Mouse (Mus musculus) frontal cortex, adult 2 months (tissue): ENCODE data around the gene Gps2. TPM values are rescaled to one million over a fixed set of nuclear protein-coding genes. Genes with fewer than 3 reads are reported as not detected.

Experiments used
- DNase-seq, 2 experiments: peaks; one replicate each; pipeline ENCODE4 v3.0.0; 2022; ENCODE audit warnings: low spot score in 1 of 2; ENCODE audit errors: extremely low spot score in 1 of 2
- polyA plus RNA-seq: library from polyadenylated mRNA; depleted of rRNA; stranded (reverse); fragments of >200 nt; gene quantifications from 2 replicates; pipeline ENCODE4 v1.2.3, GENCODE M21; 2012

Gene Gps2
- polyA plus RNA-seq, 1 experiment = 64.6 TPM

GRCm38 (mm10) chr11:69934681-69935080 lies 21.0 kb downstream of the Gps2 start:
- DNase-seq = no peak

- peak; percentile 75 to 87 for DNase-seq
Measured at GRCm38 (mm10) chr11:69935137-69935879, 21.6 kb downstream of the Gps2 start, which contains the start of gene Ybx2. Gene Ybx2 (plus strand): TSS chr11:69935796.

GRCm38 (mm10) chr11:69936156-69936555 lies 22.5 kb downstream of the Gps2 start:
- DNase-seq = no peak

GRCm38 (mm10) chr11:69936714-69937347 lies 23.1 kb downstream of the Gps2 start:
- no peak for DNase-seq

- DNase-seq = no peak
Measured at GRCm38 (mm10) chr11:69937385-69937784, 23.7 kb downstream of the Gps2 start.

- no peak for DNase-seq
Measured at GRCm38 (mm10) chr11:69937834-69938233, 24.1 kb downstream of the Gps2 start.

GRCm38 (mm10) chr11:69938401-69938979 lies 24.8 kb downstream of the Gps2 start:
- DNase-seq = no peak

- no peak for DNase-seq
Measured at GRCm38 (mm10) chr11:69939181-69939580, 25.5 kb downstream of the Gps2 start.

GRCm38 (mm10) chr11:69939731-69940130 lies 26.0 kb downstream of the Gps2 start:
- no peak for DNase-seq

- no peak for DNase-seq
Measured at GRCm38 (mm10) chr11:69940962-69941361, 27.3 kb downstream of the Gps2 start.

GRCm38 (mm10) chr11:69945216-69945615 lies 31.5 kb downstream of the Gps2 start:
- no peak for DNase-seq

GRCm38 (mm10) chr11:69945997-69946891 lies 32.6 kb downstream of the Gps2 start:
- no peak for DNase-seq

GRCm38 (mm10) chr11:69947337-69948065 lies 33.8 kb downstream of the Gps2 start:
- no peak for DNase-seq

GRCm38 (mm10) chr11:69948066-69948762 lies 34.5 kb downstream of the Gps2 start, which contains the start of gene Slc2a4:
Gene Slc2a4 (minus strand): TSS chr11:69948188.
- DNase-seq = peak in 1 of 2 experiments; percentile 53

GRCm38 (mm10) chr11:69948763-69949150 lies 35.1 kb downstream of the Gps2 start:
- DNase-seq = peak; percentile 31 to 84

- no peak for DNase-seq
Measured at GRCm38 (mm10) chr11:69950807-69951459, 37.2 kb downstream of the Gps2 start.

GRCm38 (mm10) chr11:69952274-69952673 lies 38.6 kb downstream of the Gps2 start:
- no peak for DNase-seq

GRCm38 (mm10) chr11:69953267-69953915 lies 39.7 kb downstream of the Gps2 start:
- DNase-seq = no peak
